Mouse (Mus musculus): ENCODE data around the gene Ltf. TPM values are rescaled to one million over a fixed set of nuclear protein-coding genes. Genes with fewer than 3 reads are reported as not detected.

Gene Ltf
- total and polyA plus RNA-seq, 2 experiments from 2014 or later: 0.51 to 0.89 TPM

DNA sequence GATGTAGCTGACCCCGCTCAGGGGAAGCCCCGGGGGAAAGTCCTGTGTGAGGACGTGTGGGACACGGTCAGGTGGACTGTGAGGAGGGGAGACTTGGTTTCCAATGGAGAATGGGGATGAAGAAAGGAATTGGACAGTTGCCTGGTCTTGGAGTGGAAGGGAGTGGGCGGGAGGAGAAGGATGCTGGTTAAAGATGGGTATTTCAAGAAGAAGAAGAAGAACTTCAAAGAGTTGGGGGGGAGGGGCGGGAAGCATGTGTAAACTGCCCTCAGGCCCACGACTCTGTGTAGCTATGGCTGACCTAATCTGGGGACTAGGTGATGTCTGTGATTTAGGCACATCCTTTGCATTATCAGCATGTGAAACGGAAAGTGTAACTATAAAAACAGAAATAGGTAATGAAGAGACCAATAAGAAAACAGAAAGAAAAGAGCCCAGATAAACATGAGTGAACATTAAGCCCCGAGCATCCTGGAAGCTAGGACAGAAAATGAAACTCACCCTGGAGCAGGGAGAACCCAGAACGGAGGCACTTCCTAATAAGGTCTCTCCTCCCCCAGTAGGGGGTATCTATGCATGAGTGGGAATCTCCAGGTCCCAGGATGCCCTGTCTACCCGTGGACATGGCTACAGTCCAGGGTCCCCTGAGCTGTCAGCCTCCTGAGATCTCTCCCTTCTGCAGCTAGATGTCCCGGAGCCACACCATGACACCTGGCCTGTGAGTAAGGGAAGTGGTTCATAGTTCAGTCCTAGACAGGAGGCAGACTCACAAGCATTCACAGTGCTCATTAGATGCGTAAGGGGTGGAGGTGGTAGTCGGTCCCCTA, 38.7 kb downstream of the Ltf start:
- ATAC-seq (no peak), DNase-seq (ENCODE audit: low spot score) (no peak)
- Histone ChIP-seq H3K9ac (replicated peaks; ENCODE audit: low read length) (no peak overlapping the region), H3K4me3 (ENCODE audit: low read length) (no peak overlapping the region), H3K4me1 (ENCODE audit: insufficient read depth, low read length) (no peaks in the 10 kb centered on the region), H3K9me3 (ENCODE audit: low read length) (no peaks in the 10 kb centered on the region), H3K27ac (no peak overlapping the region), H3K4me2 (ENCODE audit: low read depth, low read length) (peak overlapping the region; percentile 43; the same call in 1 of the 2 replicates), H3K27me3 (ENCODE audit: insufficient read depth, low read length) (no peaks in the 10 kb centered on the region), H3K36me3 (ENCODE audit: insufficient read depth, low read length) (no peaks in the 10 kb centered on the region)
- WGBS: 71% methylated on average over 14 of the region's 14 CpGs
- no peak for TF ChIP-seq CTCF (IDR thresholded peaks at IDR 0.05; ENCODE audit: low read depth)

DNA sequence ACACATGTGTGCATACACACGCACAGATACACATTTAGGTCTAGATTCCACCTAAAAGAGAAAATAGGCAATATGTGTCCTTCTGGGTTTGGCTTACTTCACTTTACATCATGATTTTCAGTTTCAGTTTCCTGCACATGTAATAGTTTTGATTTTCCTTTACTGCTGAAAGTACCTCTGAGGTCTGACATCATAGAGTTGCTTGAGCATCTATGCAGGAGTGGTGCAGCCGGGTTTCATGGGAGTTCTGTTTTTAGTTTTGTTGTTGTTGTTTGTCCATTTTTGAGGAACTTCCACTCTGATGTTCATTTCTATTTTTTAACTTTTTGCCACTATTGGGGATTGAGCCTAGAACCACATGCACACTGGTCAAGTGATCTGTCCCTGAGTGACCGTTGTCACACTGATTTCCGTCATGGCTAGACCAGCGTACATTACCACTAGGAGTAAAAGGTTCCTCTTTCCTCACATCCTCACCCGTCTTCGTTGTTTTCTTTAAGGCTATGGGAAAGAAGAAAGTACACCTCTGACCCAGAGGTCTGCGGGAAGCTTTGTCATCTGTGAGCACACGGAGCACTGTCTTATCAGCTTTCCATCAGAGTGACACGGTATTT, 40.0 kb downstream of the Ltf start:
- no peak for DNase-seq (ENCODE audit: low spot score)

GRCm38 (mm10) chr9:111062840-111063239, 43.8 kb downstream of the Ltf start:
- 87% methylated on average over 5 of the region's 5 CpGs for WGBS
- Histone ChIP-seq H3K9ac (replicated peaks; ENCODE audit: low read length) (no peak overlapping the region), H3K4me3 (ENCODE audit: low read length) (no peak overlapping the region), H3K27ac (no peak overlapping the region), H3K9me3 (ENCODE audit: low read length) (no peaks in the 10 kb centered on the region), H3K4me2 (ENCODE audit: low read depth, low read length) (no peak overlapping the region), H3K36me3 (ENCODE audit: insufficient read depth, low read length) (no peaks in the 10 kb centered on the region), H3K27me3 (ENCODE audit: insufficient read depth, low read length) (no peaks in the 10 kb centered on the region), H3K4me1 (ENCODE audit: insufficient read depth, low read length) (no peaks in the 10 kb centered on the region)
- DNase-seq (ENCODE audit: low spot score) (no peak), ATAC-seq (no peak)
- no peak for TF ChIP-seq CTCF (IDR thresholded peaks at IDR 0.05; ENCODE audit: low read depth)

More for the DNA sequence above, 40.0 kb downstream of the Ltf start:
- H3K9me3 ChIP-seq (ENCODE audit: low read length): no peaks in the 10 kb centered on the region
- H3K4me1 ChIP-seq (ENCODE audit: insufficient read depth, low read length): no peaks in the 10 kb centered on the region
- ATAC-seq: no peak
- TF ChIP-seq CTCF (IDR thresholded peaks at IDR 0.05; ENCODE audit: low read depth): no peak
- H3K27ac ChIP-seq: no peak overlapping the region
- WGBS: 82% methylated on average over 10 of the region's 10 CpGs
- H3K4me2 ChIP-seq (ENCODE audit: low read depth, low read length): no peak overlapping the region
- H3K4me3 ChIP-seq (ENCODE audit: low read length): no peak overlapping the region
- H3K27me3 ChIP-seq (ENCODE audit: insufficient read depth, low read length): no peaks in the 10 kb centered on the region
- no peak overlapping the region for H3K9ac ChIP-seq (replicated peaks; ENCODE audit: low read length)
- H3K36me3 ChIP-seq (ENCODE audit: insufficient read depth, low read length): no peaks in the 10 kb centered on the region

DNA sequence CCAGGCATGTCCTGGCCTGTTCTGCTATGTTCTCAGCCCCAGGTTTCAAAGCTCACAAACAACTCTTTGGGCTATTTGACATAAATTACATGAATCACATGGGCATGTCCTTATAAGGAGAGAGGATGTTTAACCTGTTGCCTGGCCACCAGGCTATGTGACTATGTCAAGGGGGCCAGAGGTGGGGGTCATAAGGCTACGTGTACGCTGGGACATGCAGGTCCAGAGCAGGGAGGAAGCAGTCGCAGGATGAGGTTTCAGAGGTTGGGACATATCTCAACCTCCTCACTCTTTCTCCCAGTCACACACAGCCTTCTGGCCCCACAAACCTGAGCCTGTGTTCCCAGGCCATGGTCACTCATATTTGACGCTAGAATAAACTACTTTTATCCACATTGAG, 48.0 kb downstream of the Ltf start:
- H3K4me2 ChIP-seq (ENCODE audit: low read depth, low read length): no peak overlapping the region
- H3K4me1 ChIP-seq (ENCODE audit: insufficient read depth, low read length): no peaks in the 10 kb centered on the region
- 89% methylated on average over 4 of the region's 4 CpGs for WGBS
- DNase-seq (ENCODE audit: low spot score): no peak
- no peak overlapping the region for H3K9ac ChIP-seq (replicated peaks; ENCODE audit: low read length)
- H3K27ac ChIP-seq: no peak overlapping the region
- H3K9me3 ChIP-seq (ENCODE audit: low read length): no peaks in the 10 kb centered on the region
- TF ChIP-seq CTCF (IDR thresholded peaks at IDR 0.05; ENCODE audit: low read depth): no peak
- H3K4me3 ChIP-seq (ENCODE audit: low read length): no peak overlapping the region
- H3K36me3 ChIP-seq (ENCODE audit: insufficient read depth, low read length): no peaks in the 10 kb centered on the region
- no peak for ATAC-seq
- no peaks in the 10 kb centered on the region for H3K27me3 ChIP-seq (ENCODE audit: insufficient read depth, low read length)

- DNase-seq (ENCODE audit: low spot score) (peak; percentile 35), ATAC-seq (no peak)
- WGBS: 38% methylated on average over 4 of the region's 4 CpGs
- no peak overlapping the region for H3K4me3 ChIP-seq (ENCODE audit: low read length)
- H3K36me3 ChIP-seq (ENCODE audit: insufficient read depth, low read length): no peaks in the 10 kb centered on the region
- no peak overlapping the region for H3K4me2 ChIP-seq (ENCODE audit: low read depth, low read length)
- TF ChIP-seq CTCF (IDR thresholded peaks at IDR 0.05; ENCODE audit: low read depth): peak; percentile 67
- H3K9ac ChIP-seq (replicated peaks; ENCODE audit: low read length): no peak overlapping the region
- no peaks in the 10 kb centered on the region for H3K4me1 ChIP-seq (ENCODE audit: insufficient read depth, low read length)
- H3K27ac ChIP-seq: no peak overlapping the region
- H3K27me3 ChIP-seq (ENCODE audit: insufficient read depth, low read length): no peaks in the 10 kb centered on the region
- H3K9me3 ChIP-seq (ENCODE audit: low read length): peaks cover 6% of the 10 kb centered on the region
Measured at GRCm38 (mm10) chr9:111070546-111070961, 51.5 kb downstream of the Ltf start.

DNA sequence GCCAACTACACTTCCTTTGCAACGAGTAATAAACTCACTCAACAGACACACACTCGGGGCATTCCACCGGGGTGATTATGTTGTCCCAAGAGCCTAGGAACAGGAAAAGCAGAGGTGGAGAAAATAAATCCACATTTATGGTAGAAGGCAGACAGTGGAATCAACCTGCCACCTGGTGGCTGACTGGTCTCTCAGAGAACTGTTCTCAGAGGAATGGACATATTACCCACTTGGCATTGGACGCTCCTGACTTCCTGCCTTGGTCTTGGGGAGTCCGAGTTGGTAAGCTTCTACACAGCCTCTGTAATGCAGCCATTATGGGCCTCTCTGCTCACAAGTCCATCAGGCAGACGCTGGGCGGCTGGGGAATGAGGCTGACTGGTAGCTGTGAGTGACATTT, 53.1 kb downstream of the Ltf start:
- H3K27me3 ChIP-seq (ENCODE audit: insufficient read depth, low read length): no peaks in the 10 kb centered on the region
- no peak overlapping the region for H3K4me2 ChIP-seq (ENCODE audit: low read depth, low read length)
- H3K9ac ChIP-seq (replicated peaks; ENCODE audit: low read length): no peak overlapping the region
- H3K9me3 ChIP-seq (ENCODE audit: low read length): peaks cover 6% of the 10 kb centered on the region
- WGBS: 43% methylated on average over 7 of the region's 7 CpGs
- no peaks in the 10 kb centered on the region for H3K36me3 ChIP-seq (ENCODE audit: insufficient read depth, low read length)
- TF ChIP-seq CTCF (IDR thresholded peaks at IDR 0.05; ENCODE audit: low read depth): peak; percentile 76
- H3K27ac ChIP-seq: no peak overlapping the region
- no peak for ATAC-seq
- no peak overlapping the region for H3K4me3 ChIP-seq (ENCODE audit: low read length)
- DNase-seq (ENCODE audit: low spot score): peak; percentile 60
- H3K4me1 ChIP-seq (ENCODE audit: insufficient read depth, low read length): no peaks in the 10 kb centered on the region

- WGBS: 75% methylated on average over 4 of the region's 4 CpGs
Measured at GRCm38 (mm10) chr9:111072971-111073370, 53.9 kb downstream of the Ltf start.

More at GRCm38 (mm10) chr9:111072971-111073370, 53.9 kb downstream of the Ltf start:
- no peak for DNase-seq (ENCODE audit: low spot score)
- H3K27ac ChIP-seq: no peak overlapping the region
- no peaks in the 10 kb centered on the region for H3K36me3 ChIP-seq (ENCODE audit: insufficient read depth, low read length)
- H3K9me3 ChIP-seq (ENCODE audit: low read length): peaks cover 6% of the 10 kb centered on the region
- no peak overlapping the region for H3K4me2 ChIP-seq (ENCODE audit: low read depth, low read length)
- H3K27me3 ChIP-seq (ENCODE audit: insufficient read depth, low read length): no peaks in the 10 kb centered on the region
- TF ChIP-seq CTCF (IDR thresholded peaks at IDR 0.05; ENCODE audit: low read depth): no peak
- no peaks in the 10 kb centered on the region for H3K4me1 ChIP-seq (ENCODE audit: insufficient read depth, low read length)
- no peak overlapping the region for H3K4me3 ChIP-seq (ENCODE audit: low read length)
- no peak overlapping the region for H3K9ac ChIP-seq (replicated peaks; ENCODE audit: low read length)
- ATAC-seq: no peak

Data from hindbrain, postnatal 0 days (tissue).